Mouse (Mus musculus) left cerebral cortex, postnatal 36 days (tissue): ENCODE data around the gene Hacd2. TPM values are rescaled to one million over a fixed set of nuclear protein-coding genes. Genes with fewer than 3 reads are reported as not detected.

Experiments
- DNase-seq, 2 experiments: peaks; one replicate each; pipeline ENCODE4 v3.0.0; 2021 to 2022; ENCODE audit warnings: low spot score in 2 of 2, mixed read lengths in 1 of 2
- intact Hi-C: fragments of 180-260 bp; cut with DNase I; formaldehyde crosslinking; loops from one replicate; pipeline ENCODE4 v1.15.1; 2025
- total RNA-seq, 2 experiments: library from RNA; stranded (reverse); gene quantifications; 2 replicates each; pipeline ENCODE4 v1.2.3; 2021

Hacd2 gene
- total RNA-seq, 2 experiments from 2014 or later: 25.4 to 32.5 TPM

- intact Hi-C loops: loop anchor here (2.0 to 5.0 kb wide), 4 partner anchors 45 to 115 kb away; no protein-coding TSS in a partner anchor
- DNase-seq: peak; percentile 42 to 50
These were observed 133.4 kb downstream of the Hacd2 start for GRCm38 (mm10) chr16:35155391-35156305.

GRCm38 (mm10) chr16:35156306-35156695 lies 134.1 kb downstream of the Hacd2 start:
- peak in 1 of 2 experiments; percentile 55 for DNase-seq
- intact Hi-C loops: loop anchor here (2.0 to 5.0 kb wide), 3 partner anchors 46 to 114 kb away; no protein-coding TSS in a partner anchor

DNA sequence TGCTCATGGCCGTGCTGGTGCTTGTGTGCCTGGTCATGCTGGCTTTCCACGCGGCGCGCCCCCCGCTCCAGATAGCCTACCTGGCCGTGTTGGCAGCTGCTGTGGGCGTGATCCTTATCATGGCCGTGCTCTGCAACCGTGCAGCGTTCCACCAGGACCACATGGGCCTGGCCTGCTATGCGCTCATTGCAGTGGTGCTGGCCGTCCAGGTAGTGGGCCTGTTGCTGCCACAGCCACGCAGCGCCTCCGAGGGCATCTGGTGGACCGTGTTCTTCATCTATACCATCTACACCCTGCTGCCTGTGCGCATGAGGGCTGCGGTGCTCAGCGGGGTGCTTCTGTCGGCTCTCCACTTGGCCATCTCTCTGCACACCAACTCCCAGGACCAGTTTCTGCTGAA lies 134.6 kb downstream of the Hacd2 start:
- DNase-seq: no peak
- intact Hi-C loops: loop anchor here (2.0 to 5.0 kb wide), 3 partner anchors 46 to 114 kb away; no protein-coding TSS in a partner anchor

Other genes starting within 250 kb of the Hacd2 start
- gene Adcy5, start 132.4 kb downstream of the Hacd2 start, total RNA-seq: 100 to 1,000 TPM; 123 to 144 TPM